In the genomic region with DNA sequence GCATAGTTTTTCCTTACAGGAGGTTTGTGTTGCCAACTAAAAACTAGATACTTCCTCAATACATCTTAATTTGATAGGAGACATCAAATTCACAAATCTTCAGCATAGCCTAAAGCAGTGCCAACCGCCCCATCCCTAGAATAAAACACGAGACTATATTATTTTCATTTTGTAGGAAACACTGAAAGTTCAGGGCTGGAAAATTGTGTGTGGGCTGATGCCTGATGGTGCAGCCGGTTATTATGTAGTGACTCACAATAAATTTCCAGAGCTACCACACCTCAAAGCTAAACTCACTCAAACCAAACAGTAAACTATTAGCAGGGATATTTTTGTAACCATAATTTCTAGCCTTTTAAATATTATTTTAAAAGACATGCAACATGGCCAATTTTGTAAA, we compare ENCODE assay signal across 25 mouse cellular contexts.
A peak's percentile ranks its signal among the peaks of the same experiment; 100 is the strongest.
DNase-seq lines count a peak whose midpoint lies in the region; ATAC-seq and TF ChIP-seq lines count a peak whose summit lies in the region.
"Had no signal": no experiment of that assay in that cellular context is flagged by ENCODE, and none has a peak within 500 bp of the region (broad histone marks: within the 10 kb centered on the region; RNA-seq: fewer than 3 reads in every experiment).

No protein-coding gene starts in this region.

- no peak overlapping the region; the same call in 1 of the 2 replicates for H3K27ac ChIP-seq in layer of hippocampus, adult 2 months
- H3K27ac ChIP-seq in stomach, postnatal 0 days (replicated peaks): no peak overlapping the region
- H3K27ac ChIP-seq: forebrain, embryonic 13.5 days; limb, embryonic 12.5 days; lung, embryonic 15.5 days; midbrain, embryonic 12.5 days had no signal

- no peak overlapping the region for H3K9ac ChIP-seq in stomach, postnatal 0 days (ENCODE audit: low read length)
- H3K9ac ChIP-seq: forebrain, embryonic 13.5 days; hindbrain, embryonic 13.5 days; limb, embryonic 12.5 days; lung, embryonic 15.5 days; midbrain, embryonic 12.5 days had no signal

- H3K36me3 ChIP-seq in stomach, postnatal 0 days (ENCODE audit: control insufficient read depth, insufficient read depth, low read length): no peaks in the 10 kb centered on the region
- H3K36me3 ChIP-seq: hindbrain, embryonic 13.5 days; limb, embryonic 12.5 days; lung, embryonic 15.5 days; midbrain, embryonic 12.5 days had no signal

- TF ChIP-seq CTCF in layer of hippocampus, adult 2 months (conservative IDR thresholded peaks at IDR 0.05): no peak
- TF ChIP-seq CTCF in stomach, postnatal 0 days (IDR thresholded peaks at IDR 0.05; ENCODE audit: low read depth): no peak

- H3K4me2 ChIP-seq in stomach, postnatal 0 days (replicated peaks; ENCODE audit: low read depth): no peak overlapping the region
- H3K4me2 ChIP-seq: forebrain, embryonic 13.5 days; heart, embryonic 11.5 days; hindbrain, embryonic 13.5 days; limb, embryonic 12.5 days; lung, embryonic 15.5 days; midbrain, embryonic 12.5 days had no signal

- no peaks in the 10 kb centered on the region for H3K27me3 ChIP-seq in stomach, postnatal 0 days (ENCODE audit: control insufficient read depth, insufficient read depth, low read length)
- H3K27me3 ChIP-seq: CH12.LX; forebrain, embryonic 13.5 days; hindbrain, embryonic 13.5 days; limb, embryonic 12.5 days; lung, embryonic 15.5 days; midbrain, embryonic 12.5 days had no signal

- H3K4me3 ChIP-seq in layer of hippocampus, adult 2 months: no peak overlapping the region
- no peak overlapping the region for H3K4me3 ChIP-seq in stomach, postnatal 0 days (ENCODE audit: low read depth, low read length)
- H3K4me3 ChIP-seq: forebrain, embryonic 13.5 days; hindbrain, embryonic 13.5 days; limb, embryonic 12.5 days; lung, embryonic 15.5 days; midbrain, embryonic 12.5 days had no signal

- no peaks in the 10 kb centered on the region for H3K9me3 ChIP-seq in stomach, postnatal 0 days (ENCODE audit: control insufficient read depth, low read length)
- H3K9me3 ChIP-seq: forebrain, embryonic 13.5 days; hindbrain, embryonic 13.5 days; limb, embryonic 12.5 days; lung, embryonic 15.5 days; midbrain, embryonic 12.5 days had no signal

- no peaks in the 10 kb centered on the region for H3K4me1 ChIP-seq in stomach, postnatal 0 days (replicated peaks; ENCODE audit: control insufficient read depth, insufficient read depth)
- H3K4me1 ChIP-seq: forebrain, embryonic 13.5 days; limb, embryonic 12.5 days; lung, embryonic 15.5 days; midbrain, embryonic 12.5 days had no signal

- 87% methylated on average over 3 of the region's 3 CpGs for WGBS in stomach, postnatal 0 days

- peak; percentile 17 to 76 for DNase-seq in layer of hippocampus, adult 2 months (ENCODE audit: low spot score in 2 of 2)
- no peak for DNase-seq in layer of hippocampus, adult 9-10 months (ENCODE audit: low spot score)
- peak; percentile 25 to 29 for DNase-seq in right cerebral cortex, adult 2 months (ENCODE audit: low spot score in 2 of 2)
- DNase-seq in right cerebral cortex, postnatal 25 days: no peak
- peak; percentile 17 to 21 for DNase-seq in layer of hippocampus, postnatal 36 days
- no peak for DNase-seq in stomach, postnatal 0 days (ENCODE audit: low spot score)
- DNase-seq in lung, postnatal 10 days: no peak
- DNase-seq: adrenal gland, postnatal 10 days; cerebellum, adult 11 months; cerebellum, adult 9-10 months; cerebellum, postnatal 36 days; gastrocnemius, postnatal 10 days; heart, postnatal 36 days; kidney, adult 9 months; kidney, postnatal 10 days; lung, postnatal 36 days; retina, postnatal 1 day had no signal

- no peak for TF ChIP-seq EP300 in stomach, postnatal 0 days (optimal IDR thresholded peaks at IDR 0.05)

- ATAC-seq in stomach, postnatal 0 days (ENCODE audit: low FRiP score, low TSS enrichment): no peak
- ATAC-seq: forebrain, embryonic 13.5 days; intestine, embryonic 16.5 days had no signal

Comparison
In these comparisons a context has a peak if more than half of its experiments do, and no peak if none do; other contexts are left out.
1. DNase-seq: peak in layer of hippocampus, adult 2 months (2 of 2), right cerebral cortex, adult 2 months (2 of 2) and layer of hippocampus, postnatal 36 days (2 of 2); none in layer of hippocampus, adult 9-10 months (single experiment), right cerebral cortex, postnatal 25 days (single experiment), stomach, postnatal 0 days (single experiment) and lung, postnatal 10 days (single experiment).